12 mouse cellular contexts compared by ENCODE assay signal in genomic region chr1:59376557-59376956, GRCm38 (mm10).
DNase-seq lines count a peak whose midpoint lies in the region; ATAC-seq and TF ChIP-seq lines count a peak whose summit lies in the region.
"Had no signal": no experiment of that assay in that cellular context is flagged by ENCODE, and none has a peak within 500 bp of the region (broad histone marks: within the 10 kb centered on the region; RNA-seq: fewer than 3 reads in every experiment).

No protein-coding gene starts in this region.

- peak overlapping the region; percentile 1; the same call in 1 of the 2 replicates for H3K9ac ChIP-seq in forebrain, embryonic 12.5 days
- H3K9ac ChIP-seq in lung, postnatal 0 days (replicated peaks; ENCODE audit: low read depth), result no peak overlapping the region

- peak overlapping the region; percentile 64; the same call in 1 of the 2 replicates for H3K27ac ChIP-seq in forebrain, embryonic 12.5 days
- H3K27ac ChIP-seq in lung, postnatal 0 days (ENCODE audit: low read length), result no peak overlapping the region

- WGBS in forebrain, embryonic 12.5 days, result 7% methylated on average over 3 of the region's 3 CpGs
- 33% methylated on average over 3 of the region's 3 CpGs for WGBS in lung, postnatal 0 days

- no peak overlapping the region for H3K4me3 ChIP-seq in G1E (ENCODE audit: low read depth, low read length)
- H3K4me3 ChIP-seq in forebrain, embryonic 12.5 days (replicated peaks), result no peak overlapping the region
- H3K4me3 ChIP-seq in lung, postnatal 0 days (ENCODE audit: low read depth, low read length), result no peak overlapping the region
- H3K4me3 ChIP-seq: megakaryocyte, embryonic 14.5 days had no signal

- peaks cover 8% of the 10 kb centered on the region; the same call in 1 of the 2 replicates for H3K27me3 ChIP-seq in G1E (ENCODE audit: insufficient read depth, low read length)
- no peaks in the 10 kb centered on the region; the same call in 1 of the 2 replicates for H3K27me3 ChIP-seq in forebrain, embryonic 12.5 days
- no peaks in the 10 kb centered on the region for H3K27me3 ChIP-seq in lung, postnatal 0 days (replicated peaks; ENCODE audit: insufficient read depth, low read length)
- H3K27me3 ChIP-seq: megakaryocyte, embryonic 14.5 days; Patski had no signal

- no peaks in the 10 kb centered on the region for H3K36me3 ChIP-seq in G1E (replicated peaks)
- no peaks in the 10 kb centered on the region for H3K36me3 ChIP-seq in forebrain, embryonic 12.5 days (replicated peaks)
- H3K36me3 ChIP-seq in lung, postnatal 0 days (ENCODE audit: insufficient read depth, low read length), result no peaks in the 10 kb centered on the region

- TF ChIP-seq CTCF in G1E (IDR thresholded peaks at IDR 0.05; ENCODE audit: low read depth, low read length), result no peak
- TF ChIP-seq CTCF in lung, postnatal 0 days (IDR thresholded peaks at IDR 0.05), result no peak

- 0 out of 2 replicates have a peak, but pooled peaks have one; percentile 22 for ATAC-seq in G1E (ENCODE audit: extremely low read depth, insufficient number of reproducible peaks, low FRiP score, poor library complexity, severe bottlenecking)
- peak; percentile 95 for ATAC-seq in cerebellum, adult (ENCODE audit: insufficient number of reproducible peaks, low FRiP score, low TSS enrichment)
- no peak for ATAC-seq in forebrain, embryonic 12.5 days (ENCODE audit: low FRiP score)
- ATAC-seq in megakaryocyte progenitor cell, adult 5-6 weeks (replicated peaks; ENCODE audit: poor library complexity), result peak; percentile 47; the same call in 1 of the 2 replicates
- ATAC-seq in lung, postnatal 0 days, result no peak
- ATAC-seq: Patski had no signal

- peak overlapping the region; percentile 3; the same call in 1 of the 2 replicates for H3K4me2 ChIP-seq in forebrain, embryonic 12.5 days
- no peak overlapping the region for H3K4me2 ChIP-seq in lung, postnatal 0 days (replicated peaks; ENCODE audit: low read depth, low read length)

- peaks cover 7% of the 10 kb centered on the region; the same call in 1 of the 2 replicates for H3K9me3 ChIP-seq in G1E (replicated peaks)
- no peaks in the 10 kb centered on the region for H3K9me3 ChIP-seq in forebrain, embryonic 12.5 days
- no peaks in the 10 kb centered on the region for H3K9me3 ChIP-seq in lung, postnatal 0 days (ENCODE audit: low read length)

- no peak for DNase-seq in G1E (ENCODE audit: low spot score)
- DNase-seq in urinary bladder, adult 2 months (ENCODE audit: low spot score), result no peak
- DNase-seq in lung, postnatal 0 days (ENCODE audit: low spot score), result no peak
- DNase-seq in heart, adult 18-20 months, result no peak
- no peak for DNase-seq in gastrocnemius, postnatal 25 days
- DNase-seq: gastrocnemius, postnatal 36 days; thymus, postnatal 4 days had no signal

- H3K4me1 ChIP-seq in G1E (ENCODE audit: insufficient read depth, low read depth, low read length), result peaks cover 19% of the 10 kb centered on the region
- H3K4me1 ChIP-seq in forebrain, embryonic 12.5 days, result peaks cover 10% of the 10 kb centered on the region; the same call in 1 of the 2 replicates
- H3K4me1 ChIP-seq in lung, postnatal 0 days (ENCODE audit: insufficient read depth, low read depth, low read length), result peaks cover 5% of the 10 kb centered on the region; the same call in 1 of the 2 replicates

- TF ChIP-seq EP300 in lung, postnatal 0 days (IDR thresholded peaks at IDR 0.05), result no peak

Comparison
In these comparisons a context has a peak if more than half of its experiments do, and no peak if none do; other contexts are left out.
1. ATAC-seq: peak in G1E (single experiment), cerebellum, adult (single experiment) and megakaryocyte progenitor cell, adult 5-6 weeks (single experiment); none in forebrain, embryonic 12.5 days (single experiment) and lung, postnatal 0 days (single experiment).